Mouse (Mus musculus) erythroblast, embryonic 14.5 days (primary cell): ENCODE results near the gene Fbxo2.

Experiments used
- GATA1 ChIP-seq: IDR thresholded peaks from 2 replicates; pipeline ENCODE4 v1.6.1; 2012; ENCODE audit warnings: low read length, inconsistent platforms, mixed read lengths
- TAL1 ChIP-seq: IDR thresholded peaks from 3 replicates; pipeline ENCODE4 v1.6.1; 2012; ENCODE audit warnings: low read length, inconsistent platforms, mixed read lengths

GRCm38 (mm10) chr4:148128672-148129071, 31.7 kb upstream of the Fbxo2 start:
- TF ChIP-seq TAL1 (no peak), GATA1 (no peak)
